Mouse (Mus musculus) forebrain, embryonic 14.5 days (tissue): ENCODE data around the gene F8a. TPM values are rescaled to one million over a fixed set of nuclear protein-coding genes. Genes with fewer than 3 reads are reported as not detected.
"Not testable (repeated sequence)": the region's sequence is repeated elsewhere in the genome, so short reads cannot be mapped to it uniquely, and the experiment has no call there.

Source experiments
- ATAC-seq: fragments of 200-750 bp; cut with Nextera tagmentation; 2 replicates; pipeline ENCODE4 v1.8.0; 2017; ENCODE audit warnings: mild to moderate bottlenecking, moderate library complexity
- DNase-seq: peaks from one replicate; pipeline ENCODE4 v3.0.0-alpha.2; 2015; ENCODE audit warnings: low spot score
- H3K27ac ChIP-seq: fragments of 300-500 bp; sonication (generic); 2 replicates; pipeline ENCODE4 v1.5.1; 2014; ENCODE audit warnings: low read depth, mild to moderate bottlenecking, control low read depth, low read length, moderate library complexity
- H3K27me3 ChIP-seq: fragments of 300-500 bp; sonication (generic); replicated peaks from 2 replicates; pipeline ENCODE4 v1.6.1; 2014; ENCODE audit warnings: low read length, control low read depth, mixed read lengths; ENCODE audit not compliant: control insufficient read depth, insufficient read depth
- H3K36me3 ChIP-seq: fragments of 300-500 bp; sonication (generic); 2 replicates; pipeline ENCODE4 v1.6.1; 2014; ENCODE audit warnings: low read length, control low read depth; ENCODE audit not compliant: control insufficient read depth, insufficient read depth
- H3K4me1 ChIP-seq: fragments of 300-500 bp; sonication (generic); 2 replicates; pipeline ENCODE4 v1.6.1; 2014; ENCODE audit warnings: antibody characterized with exemption, low read length, control low read depth; ENCODE audit not compliant: control insufficient read depth, insufficient read depth
- H3K4me2 ChIP-seq: fragments of 300-500 bp; sonication (generic); 2 replicates; pipeline ENCODE4 v1.6.1; 2014; ENCODE audit warnings: mild to moderate bottlenecking, control low read depth, low read length
- H3K4me3 ChIP-seq: fragments of 300-500 bp; sonication (generic); 2 replicates; pipeline ENCODE4 v1.5.1; 2014; ENCODE audit warnings: low read depth, low read length, control low read depth
- H3K9ac ChIP-seq: fragments of 300-500 bp; sonication (generic); 2 replicates; pipeline ENCODE4 v1.6.1; 2014; ENCODE audit warnings: mild to moderate bottlenecking, low read length, control low read depth, moderate library complexity
- H3K9me3 ChIP-seq: fragments of 300-500 bp; sonication (generic); replicated peaks from 2 replicates; pipeline ENCODE4 v1.6.1; 2016; ENCODE audit warnings: low read length, control low read depth, mixed read lengths; ENCODE audit not compliant: control insufficient read depth
- WGBS: fragments of 180-500 bp; shearing (Covaris S2); extraction: QIAGEN DNeasy Blood & Tissue Kit; methylation state at CpG from one replicate; pipeline ENCODE4 v1.1.7; 2014; 5-methylcytosine and 5-hydroxymethylcytosine counted together
- polyA plus RNA-seq: library from polyadenylated mRNA; unstranded; fragments of >200 nt; fragmentation: Nextera tagmentation; extraction: Ambion mirVana; gene quantifications from 2 replicates; pipeline ENCODE4 v1.2.1, GENCODE M21; 2014

F8a gene
- polyA plus RNA-seq, result 18.8 and 24.6 TPM in 2 replicates

DNA sequence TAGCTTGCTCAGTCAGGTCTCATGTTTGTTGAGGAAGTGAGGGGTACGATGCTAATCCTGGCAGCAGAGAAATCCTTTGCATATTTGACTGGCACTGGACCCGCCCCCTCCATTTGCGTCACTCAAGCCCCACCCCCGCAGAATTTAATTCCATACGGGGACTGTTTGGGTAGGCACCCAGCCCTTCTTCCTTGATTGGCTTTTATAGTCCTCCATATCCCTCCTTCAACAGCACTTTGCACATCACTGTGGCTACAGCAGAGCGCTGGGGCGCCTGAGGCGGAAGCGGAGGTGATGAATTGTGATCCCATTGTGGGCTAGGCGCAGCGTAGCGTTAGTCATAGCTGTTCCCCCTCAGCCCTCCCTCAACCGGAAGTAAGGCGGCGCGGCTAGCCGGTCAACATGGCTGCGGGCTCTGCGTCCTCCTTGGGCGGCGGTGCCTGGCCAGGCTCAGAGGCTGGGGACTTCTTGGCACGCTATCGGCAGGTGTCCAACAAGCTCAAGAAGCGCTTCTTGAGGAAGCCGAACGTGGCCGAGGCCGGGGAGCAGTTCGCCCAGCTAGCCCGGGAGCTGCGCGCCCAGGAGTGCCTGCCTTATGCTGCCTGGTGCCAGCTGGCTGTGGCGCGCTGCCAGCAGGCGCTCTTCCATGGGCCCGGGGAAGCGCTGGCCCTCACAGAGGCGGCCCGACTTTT lies at the start of gene F8a:
Gene F8a (plus strand): TSS at position 378 of the 692 bp plus-strand sequence.
- 39% methylated on average over 39 of the region's 39 CpGs for WGBS
- H3K36me3 ChIP-seq, result no peaks in the 10 kb centered on the region
- DNase-seq, result peak; percentile 87
- H3K4me1 ChIP-seq, result peaks cover 4% of the 10 kb centered on the region; the same call in 1 of the 2 replicates
- ATAC-seq, result peak; percentile 95
- peak within 1 kb of the TSS; percentile 70 for H3K9ac ChIP-seq
- H3K4me2 ChIP-seq, result peak within 1 kb of the TSS; percentile 62
- peak within 1 kb of the TSS; percentile 55 for H3K4me3 ChIP-seq
- peak within 1 kb of the TSS; percentile 94 for H3K27ac ChIP-seq
- no peaks in the 10 kb centered on the region for H3K9me3 ChIP-seq
- no peaks in the 10 kb centered on the region for H3K27me3 ChIP-seq

DNA sequence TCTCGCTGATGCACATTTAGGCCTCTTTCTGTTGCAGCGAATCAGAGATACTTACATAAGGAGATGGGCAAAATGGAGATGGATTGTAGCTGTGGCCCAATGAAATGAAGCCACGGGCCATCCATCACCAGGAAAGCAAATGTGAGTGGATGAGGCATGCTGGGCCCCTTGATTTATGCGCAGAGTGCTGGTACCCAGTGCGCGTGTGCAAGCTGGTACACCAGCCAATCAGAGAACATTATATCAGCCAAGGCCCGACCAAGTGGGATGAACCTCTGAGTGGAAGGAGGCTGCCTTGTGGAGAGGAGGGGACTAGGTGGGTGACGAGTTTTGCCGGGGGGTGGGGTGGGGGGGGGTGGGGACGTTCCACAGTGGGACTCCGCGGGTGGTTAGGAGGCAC lies 36.2 kb upstream of the F8a start, which contains the start of gene Xlr3b:
Gene Xlr3b (plus strand): TSS at position 274 of the 400 bp plus-strand sequence.
- DNase-seq (peak; percentile 3), ATAC-seq (peak; percentile 48; the same call in 1 of the 2 replicates)
- H3K36me3 ChIP-seq, H3K27me3 ChIP-seq, H3K4me1 ChIP-seq, H3K9me3 ChIP-seq, H3K27ac ChIP-seq, H3K4me3 ChIP-seq, H3K4me2 ChIP-seq, H3K9ac ChIP-seq: not testable (repeated sequence)
- WGBS, result 78% methylated on average over 12 of the region's 12 CpGs

DNA sequence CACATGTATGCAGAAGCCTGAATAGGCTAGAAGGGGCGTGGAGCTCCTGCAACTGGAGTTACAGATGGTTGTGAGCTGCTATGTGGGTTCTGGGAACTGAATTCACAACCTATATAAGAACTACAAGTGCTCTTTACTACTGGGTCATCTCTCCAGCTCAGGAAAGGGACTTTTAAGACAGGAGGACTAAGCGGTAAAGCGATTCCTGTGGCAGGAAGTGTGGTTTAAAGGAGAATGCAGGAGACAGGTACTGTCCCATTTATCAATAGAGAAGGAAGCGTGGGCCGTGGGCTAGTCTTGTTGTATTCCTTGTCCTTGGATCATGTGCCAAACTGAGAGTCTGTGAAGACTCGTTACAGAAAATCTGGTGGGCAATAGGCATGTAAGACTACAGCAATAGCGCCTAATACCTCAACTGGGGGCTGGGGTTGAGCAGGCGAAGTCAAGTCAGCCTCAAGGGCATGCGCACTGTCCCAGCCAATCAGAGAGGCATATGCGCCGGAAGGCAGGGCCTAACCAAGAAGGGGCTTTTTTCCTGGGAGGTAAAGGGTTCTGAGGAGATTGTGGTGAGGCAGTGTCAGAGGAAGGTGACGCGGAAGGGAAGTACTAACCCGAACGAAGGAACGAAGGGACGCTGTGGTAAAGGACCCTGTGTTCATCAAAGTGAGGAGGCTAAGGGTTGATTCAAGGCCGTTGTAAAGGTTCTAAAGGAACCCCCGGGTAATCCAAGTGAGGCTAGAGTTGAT lies 14.1 kb upstream of the F8a start, which contains the start of gene Xlr4b:
Gene Xlr4b (plus strand): TSS at position 515 of the 746 bp plus-strand sequence.
- H3K4me1 ChIP-seq, H3K4me3 ChIP-seq, H3K27ac ChIP-seq, H3K27me3 ChIP-seq, DNase-seq, H3K9ac ChIP-seq, H3K4me2 ChIP-seq, H3K9me3 ChIP-seq, H3K36me3 ChIP-seq, ATAC-seq: not testable (repeated sequence)
- WGBS, result 76% methylated on average over 10 of the region's 19 CpGs

DNA sequence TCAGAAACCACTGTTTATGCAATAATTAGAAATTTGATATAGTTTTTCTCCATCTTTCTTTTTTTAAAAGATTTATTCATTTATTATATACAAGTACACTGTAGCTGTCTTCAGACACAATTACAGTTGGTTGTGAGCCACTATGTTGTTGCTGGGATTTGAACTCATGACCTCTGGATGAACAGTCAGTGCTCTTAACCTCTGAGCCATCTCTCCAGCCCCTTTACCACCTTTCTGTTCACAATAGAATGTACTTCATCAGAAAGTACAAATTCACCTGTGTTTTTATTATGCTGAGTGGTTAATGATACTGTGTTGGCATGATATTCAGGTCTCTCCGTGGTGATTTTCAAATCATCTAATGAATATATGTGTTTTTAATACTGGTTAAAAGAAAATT lies 2.7 kb upstream of the F8a start:
- H3K4me1 ChIP-seq, result no peaks in the 10 kb centered on the region
- no peaks in the 10 kb centered on the region for H3K9me3 ChIP-seq
- ATAC-seq, result no peak
- no peak for DNase-seq
- 65% methylated on average over 1 of the region's 1 CpGs for WGBS
- H3K36me3 ChIP-seq, result no peaks in the 10 kb centered on the region
- no peak overlapping the region for H3K4me3 ChIP-seq
- H3K27me3 ChIP-seq, result no peaks in the 10 kb centered on the region
- no peak overlapping the region for H3K4me2 ChIP-seq
- H3K9ac ChIP-seq, result no peak overlapping the region
- no peak overlapping the region for H3K27ac ChIP-seq

DNA sequence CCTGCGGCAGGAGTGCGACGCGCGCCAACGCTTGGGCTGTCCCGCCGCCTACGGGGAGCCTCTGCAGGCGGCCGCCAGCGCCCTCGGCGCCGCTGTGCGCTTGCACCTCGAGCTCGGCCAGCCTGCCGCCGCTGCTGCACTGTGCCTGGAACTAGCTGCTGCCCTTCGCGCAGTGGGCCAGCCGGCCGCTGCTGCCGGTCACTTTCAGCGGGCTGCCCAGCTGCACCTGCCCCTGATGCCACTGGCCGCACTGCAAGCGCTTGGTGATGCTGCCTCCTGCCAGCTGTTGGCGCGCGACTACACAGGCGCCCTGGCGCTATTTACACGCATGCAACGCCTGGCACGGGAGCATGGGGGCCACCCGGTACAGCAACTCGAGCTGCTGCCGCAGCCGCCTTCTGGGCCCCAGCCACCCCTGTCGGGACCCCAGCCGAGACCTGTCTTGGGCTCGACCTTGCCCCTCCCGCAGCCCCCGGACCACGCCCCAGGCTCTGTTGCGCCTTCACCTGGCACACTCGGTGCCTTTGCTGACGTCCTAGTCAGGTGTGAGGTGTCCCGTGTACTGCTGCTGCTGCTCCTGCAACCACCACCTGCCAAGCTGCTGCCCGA lies 619 bp downstream of the F8a start:
- whole genome bisulfite sequencing, result 37% methylated on average over 49 of the region's 51 CpGs
- Histone ChIP-seq H3K4me1 (peaks cover 4% of the 10 kb centered on the region; the same call in 1 of the 2 replicates), H3K27ac (peak overlapping the region; percentile 94), H3K4me3 (peak overlapping the region; percentile 55), H3K9ac (peak overlapping the region; percentile 70), H3K9me3 (no peaks in the 10 kb centered on the region), H3K4me2 (peak overlapping the region; percentile 62), H3K27me3 (no peaks in the 10 kb centered on the region), H3K36me3 (no peaks in the 10 kb centered on the region)
- ATAC-seq (peak; percentile 60), DNase-seq (peak; percentile 58)

DNA sequence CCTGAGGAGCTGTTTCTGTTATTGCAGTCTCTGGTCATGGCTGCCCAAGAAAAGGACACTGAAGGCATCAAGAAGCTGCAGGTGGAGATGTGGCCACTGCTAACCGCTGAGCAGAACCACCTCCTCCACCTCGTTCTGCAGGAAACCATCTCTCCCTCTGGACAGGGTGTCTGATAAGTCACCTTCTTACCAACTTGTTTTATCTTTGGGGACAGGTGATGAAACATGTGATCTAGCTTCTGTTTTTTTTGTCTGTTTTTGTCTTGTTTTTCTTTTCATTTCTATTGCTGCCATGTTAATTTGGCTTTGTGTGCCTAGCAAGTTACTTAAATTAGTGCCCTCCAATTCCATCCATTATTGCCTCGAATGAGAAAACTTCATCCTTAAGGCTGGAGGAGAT lies 1.2 kb downstream of the F8a start:
- Histone ChIP-seq H3K4me3 (peak overlapping the region; percentile 55), H3K4me1 (peaks cover 4% of the 10 kb centered on the region; the same call in 1 of the 2 replicates), H3K27ac (0 out of 2 replicates have a peak overlapping the region, but pooled peaks have one; percentile 94), H3K9ac (peak overlapping the region; percentile 70), H3K4me2 (peak overlapping the region; percentile 62), H3K9me3 (no peaks in the 10 kb centered on the region), H3K27me3 (no peaks in the 10 kb centered on the region), H3K36me3 (no peaks in the 10 kb centered on the region)
- 34% methylated on average over 3 of the region's 3 CpGs for WGBS
- no peak for DNase-seq
- no peak for ATAC-seq

DNA sequence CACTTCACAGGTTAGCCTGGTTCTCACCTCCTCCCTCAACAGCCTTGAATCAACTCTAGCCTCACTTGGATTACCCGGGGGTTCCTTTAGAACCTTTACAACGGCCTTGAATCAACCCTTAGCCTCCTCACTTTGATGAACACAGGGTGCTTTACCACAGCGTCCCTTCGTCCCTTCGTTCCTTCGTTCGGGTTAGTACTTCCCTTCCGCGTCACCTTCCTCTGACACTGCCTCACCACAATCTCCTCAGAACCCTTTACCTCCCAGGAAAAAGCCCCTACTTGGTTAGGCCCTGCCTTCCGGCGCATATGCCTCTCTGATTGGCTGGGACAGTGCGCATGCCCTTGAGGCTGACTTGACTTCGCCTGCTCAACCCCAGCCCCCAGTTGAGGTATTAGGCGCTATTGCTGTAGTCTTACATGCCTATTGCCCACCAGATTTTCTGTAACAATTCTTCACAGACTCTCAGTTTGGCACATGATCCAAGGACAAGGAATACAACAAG lies 14.8 kb downstream of the F8a start, which contains the start of gene Xlr4c:
Gene Xlr4c (minus strand): TSS at position 310 of the 505 bp plus-strand sequence.
- H3K9ac ChIP-seq, DNase-seq, H3K4me3 ChIP-seq, ATAC-seq, H3K4me1 ChIP-seq, H3K9me3 ChIP-seq, H3K36me3 ChIP-seq, H3K27ac ChIP-seq, H3K4me2 ChIP-seq, H3K27me3 ChIP-seq: not testable (repeated sequence)
- WGBS, result 85% methylated on average over 13 of the region's 14 CpGs

DNA sequence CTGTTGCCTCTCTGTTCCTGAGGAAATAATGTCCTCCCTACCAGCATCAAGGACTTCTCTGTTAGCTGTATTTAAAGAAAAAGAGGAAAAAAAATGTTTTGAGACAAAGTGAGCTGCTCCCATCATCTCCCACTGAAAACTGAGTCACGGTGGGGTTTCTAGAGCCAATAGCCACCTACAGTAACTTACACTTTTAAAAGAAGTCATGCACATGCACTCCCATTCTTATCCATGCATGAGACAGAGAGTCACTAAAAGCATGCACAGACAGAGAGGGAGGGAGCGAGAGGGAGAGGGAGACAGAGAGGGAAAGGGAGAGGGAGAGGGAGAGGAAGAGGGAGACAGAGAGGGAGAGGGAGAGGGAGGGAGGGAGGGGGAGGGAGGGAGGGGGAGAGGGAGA lies 34.3 kb downstream of the F8a start:
- H3K9me3 ChIP-seq, ATAC-seq, H3K4me1 ChIP-seq, H3K27me3 ChIP-seq, H3K36me3 ChIP-seq, H3K4me3 ChIP-seq, DNase-seq, H3K9ac ChIP-seq, H3K27ac ChIP-seq, H3K4me2 ChIP-seq: not testable (repeated sequence)
- 90% methylated on average over 1 of the region's 2 CpGs for WGBS
